Mouse (Mus musculus) limb, embryonic 13.5 days (tissue): ENCODE data around the gene Abca3. TPM values are rescaled to one million over a fixed set of nuclear protein-coding genes. Genes with fewer than 3 reads are reported as not detected.
A peak's percentile ranks its signal among the peaks of the same experiment; 100 is the strongest.

Experiments
- ATAC-seq: fragments of 200-750 bp; cut with Nextera tagmentation; 2 replicates; pipeline ENCODE4 v1.8.0; 2017; ENCODE audit warnings: low read depth, moderate number of reproducible peaks, moderate TSS enrichment; ENCODE audit not compliant: low FRiP score
- H3K27ac ChIP-seq: fragments of 300-500 bp; sonication (generic); 2 replicates; pipeline ENCODE4 v1.5.1; 2015; ENCODE audit warnings: inconsistent platforms, mild to moderate bottlenecking, moderate library complexity
- H3K27me3 ChIP-seq: fragments of 300-500 bp; sonication (generic); 2 replicates; pipeline ENCODE4 v1.6.1; 2015; ENCODE audit warnings: mild to moderate bottlenecking, inconsistent platforms
- H3K36me3 ChIP-seq: fragments of 300-500 bp; sonication (generic); 2 replicates; pipeline ENCODE4 v1.6.1; 2015; ENCODE audit warnings: inconsistent platforms, mild to moderate bottlenecking, moderate library complexity
- H3K4me1 ChIP-seq: fragments of 300-500 bp; sonication (generic); 2 replicates; pipeline ENCODE4 v1.6.1; 2015; ENCODE audit warnings: inconsistent platforms
- H3K4me2 ChIP-seq: fragments of 300-500 bp; sonication (generic); replicated peaks from 2 replicates; pipeline ENCODE4 v1.6.1; 2015; ENCODE audit warnings: inconsistent platforms, mild to moderate bottlenecking, moderate library complexity
- H3K4me3 ChIP-seq: fragments of 300-500 bp; sonication (generic); 2 replicates; pipeline ENCODE4 v1.5.1; 2015; ENCODE audit warnings: moderate library complexity, mild to moderate bottlenecking, inconsistent platforms
- H3K9ac ChIP-seq: fragments of 300-500 bp; sonication (generic); 2 replicates; pipeline ENCODE4 v1.6.1; 2015; ENCODE audit warnings: mild to moderate bottlenecking, inconsistent platforms
- H3K9me3 ChIP-seq: fragments of 300-500 bp; sonication (generic); 2 replicates; pipeline ENCODE4 v1.6.1; 2016; ENCODE audit warnings: inconsistent platforms
- WGBS: fragments of 180-500 bp; shearing (Covaris S2); methylation state at CpG from one replicate; pipeline ENCODE4 v1.1.7; 2015; 5-methylcytosine and 5-hydroxymethylcytosine counted together
- polyA plus RNA-seq: library from polyadenylated mRNA; unstranded; fragments of >200 nt; fragmentation: Nextera tagmentation; extraction: Ambion mirVana; gene quantifications from 2 replicates; pipeline ENCODE4 v1.2.1, GENCODE M21; 2015

The Abca3 gene
- 5.6 and 6.6 TPM in 2 replicates for polyA plus RNA-seq

- H3K27me3 ChIP-seq: peaks cover 43% of the 10 kb centered on the region
- peak; percentile 96 for ATAC-seq
- H3K36me3 ChIP-seq: no peaks in the 10 kb centered on the region
- no peak within 1 kb of the TSS for H3K27ac ChIP-seq
- peaks cover 15% of the 10 kb centered on the region for H3K4me1 ChIP-seq
- under 1% methylated on average over 55 of the region's 55 CpGs for WGBS
- H3K9me3 ChIP-seq: no peaks in the 10 kb centered on the region
- H3K9ac ChIP-seq: peak within 1 kb of the TSS; percentile 76
- H3K4me2 ChIP-seq: peak within 1 kb of the TSS; percentile 93
- H3K4me3 ChIP-seq: peak within 1 kb of the TSS; percentile 59
Measured at GRCm38 (mm10) chr17:24351760-24352357, at the start of gene Abca3. Gene Abca3 (plus strand): TSS chr17:24351950.

- Histone ChIP-seq H3K9me3 (no peaks in the 10 kb centered on the region), H3K4me3 (no peak overlapping the region), H3K27me3 (no peaks in the 10 kb centered on the region), H3K4me1 (no peaks in the 10 kb centered on the region), H3K9ac (no peak overlapping the region), H3K4me2 (no peak overlapping the region), H3K36me3 (no peaks in the 10 kb centered on the region), H3K27ac (no peak overlapping the region)
- no peak for ATAC-seq
- 45% methylated on average over 4 of the region's 4 CpGs for WGBS
Measured at GRCm38 (mm10) chr17:24307500-24307899, 44.2 kb upstream of the Abca3 start.

- H3K4me1 ChIP-seq: no peaks in the 10 kb centered on the region
- H3K36me3 ChIP-seq: no peaks in the 10 kb centered on the region
- ATAC-seq: no peak
- no peak overlapping the region for H3K4me3 ChIP-seq
- no peak overlapping the region for H3K27ac ChIP-seq
- no peak overlapping the region for H3K9ac ChIP-seq
- H3K4me2 ChIP-seq: no peak overlapping the region
- WGBS: 85% methylated on average over 3 of the region's 3 CpGs
- H3K27me3 ChIP-seq: no peaks in the 10 kb centered on the region
- H3K9me3 ChIP-seq: peaks cover 7% of the 10 kb centered on the region; the same call in 1 of the 2 replicates
Measured at GRCm38 (mm10) chr17:24320826-24321225, 30.9 kb upstream of the Abca3 start.

GRCm38 (mm10) chr17:24325051-24325450, 26.7 kb upstream of the Abca3 start:
- Histone ChIP-seq H3K27ac (no peak overlapping the region), H3K36me3 (no peaks in the 10 kb centered on the region), H3K9me3 (peaks cover 7% of the 10 kb centered on the region; the same call in 1 of the 2 replicates), H3K4me3 (no peak overlapping the region), H3K4me1 (no peaks in the 10 kb centered on the region), H3K4me2 (no peak overlapping the region), H3K9ac (no peak overlapping the region), H3K27me3 (0 out of 2 replicates have a peak, but pooled peaks cover 3% of the 10 kb centered on the region)
- 80% methylated on average over 10 of the region's 10 CpGs for WGBS
- ATAC-seq: no peak

- H3K4me1 ChIP-seq: no peaks in the 10 kb centered on the region
- no peak for ATAC-seq
- H3K36me3 ChIP-seq: no peaks in the 10 kb centered on the region
- no peak overlapping the region for H3K4me2 ChIP-seq
- 0 out of 2 replicates have a peak, but pooled peaks cover 3% of the 10 kb centered on the region for H3K27me3 ChIP-seq
- H3K4me3 ChIP-seq: no peak overlapping the region
- H3K27ac ChIP-seq: no peak overlapping the region
- no peaks in the 10 kb centered on the region for H3K9me3 ChIP-seq
- H3K9ac ChIP-seq: no peak overlapping the region
- 79% methylated on average over 7 of the region's 7 CpGs for WGBS
Measured at GRCm38 (mm10) chr17:24327656-24328055, 24.1 kb upstream of the Abca3 start.

GRCm38 (mm10) chr17:24344672-24345071, 7.1 kb upstream of the Abca3 start:
- H3K27me3 ChIP-seq: peaks cover 6% of the 10 kb centered on the region
- WGBS: 84% methylated on average over 8 of the region's 8 CpGs
- H3K27ac ChIP-seq: no peak overlapping the region
- H3K36me3 ChIP-seq: no peaks in the 10 kb centered on the region
- H3K9me3 ChIP-seq: no peaks in the 10 kb centered on the region
- H3K4me2 ChIP-seq: no peak overlapping the region
- no peak overlapping the region for H3K4me3 ChIP-seq
- ATAC-seq: no peak
- no peaks in the 10 kb centered on the region for H3K4me1 ChIP-seq
- H3K9ac ChIP-seq: no peak overlapping the region

- ATAC-seq: no peak
- Histone ChIP-seq H3K4me2 (no peak overlapping the region), H3K9me3 (no peaks in the 10 kb centered on the region), H3K9ac (no peak overlapping the region), H3K27me3 (peaks cover 23% of the 10 kb centered on the region), H3K4me3 (no peak overlapping the region), H3K27ac (no peak overlapping the region), H3K4me1 (peaks cover 9% of the 10 kb centered on the region), H3K36me3 (no peaks in the 10 kb centered on the region)
- WGBS: 50% methylated on average over 7 of the region's 7 CpGs
Measured at GRCm38 (mm10) chr17:24346831-24347230, 4.9 kb upstream of the Abca3 start.

GRCm38 (mm10) chr17:24349176-24349575, 2.6 kb upstream of the Abca3 start:
- H3K9ac ChIP-seq: no peak overlapping the region
- no peak overlapping the region for H3K4me3 ChIP-seq
- H3K27me3 ChIP-seq: peaks cover 43% of the 10 kb centered on the region
- H3K36me3 ChIP-seq: no peaks in the 10 kb centered on the region
- H3K9me3 ChIP-seq: no peaks in the 10 kb centered on the region
- peaks cover 15% of the 10 kb centered on the region for H3K4me1 ChIP-seq
- no peak overlapping the region for H3K27ac ChIP-seq
- WGBS: 68% methylated on average over 2 of the region's 2 CpGs
- no peak for ATAC-seq
- H3K4me2 ChIP-seq: no peak overlapping the region

GRCm38 (mm10) chr17:24350926-24351759, 607 bp upstream of the Abca3 start, which contains the start of gene Abca17:
Gene Abca17 (minus strand): TSS chr17:24351068.
- Histone ChIP-seq H3K9me3 (no peaks in the 10 kb centered on the region), H3K9ac (peak within 1 kb of the TSS; percentile 76), H3K4me2 (peak within 1 kb of the TSS; percentile 93), H3K27ac (no peak within 1 kb of the TSS), H3K36me3 (no peaks in the 10 kb centered on the region), H3K4me1 (peaks cover 15% of the 10 kb centered on the region), H3K4me3 (peak within 1 kb of the TSS; percentile 59), H3K27me3 (peaks cover 43% of the 10 kb centered on the region)
- peak; percentile 16; the same call in 1 of the 2 replicates for ATAC-seq
- 4% methylated on average over 42 of the region's 42 CpGs for WGBS

GRCm38 (mm10) chr17:24352370-24353194, 832 bp downstream of the Abca3 start:
- Histone ChIP-seq H3K9ac (peak overlapping the region; percentile 76), H3K27ac (no peak overlapping the region), H3K4me1 (peaks cover 15% of the 10 kb centered on the region), H3K27me3 (peaks cover 43% of the 10 kb centered on the region), H3K4me2 (peak overlapping the region; percentile 93), H3K36me3 (no peaks in the 10 kb centered on the region), H3K4me3 (peak overlapping the region; percentile 59), H3K9me3 (no peaks in the 10 kb centered on the region)
- ATAC-seq: peak; percentile 48
- WGBS: 5% methylated on average over 36 of the region's 36 CpGs

- WGBS: 81% methylated on average over 3 of the region's 3 CpGs
- no peak overlapping the region for H3K27ac ChIP-seq
- H3K9me3 ChIP-seq: no peaks in the 10 kb centered on the region
- H3K9ac ChIP-seq: no peak overlapping the region
- H3K4me3 ChIP-seq: no peak overlapping the region
- no peaks in the 10 kb centered on the region for H3K36me3 ChIP-seq
- peaks cover 42% of the 10 kb centered on the region for H3K27me3 ChIP-seq
- peaks cover 15% of the 10 kb centered on the region for H3K4me1 ChIP-seq
- no peak overlapping the region for H3K4me2 ChIP-seq
- ATAC-seq: no peak
Measured at GRCm38 (mm10) chr17:24353960-24354359, 2.2 kb downstream of the Abca3 start.

GRCm38 (mm10) chr17:24355284-24355683, 3.5 kb downstream of the Abca3 start:
- no peaks in the 10 kb centered on the region for H3K9me3 ChIP-seq
- no peak overlapping the region for H3K27ac ChIP-seq
- H3K4me2 ChIP-seq: no peak overlapping the region
- H3K9ac ChIP-seq: no peak overlapping the region
- WGBS: 85% methylated on average over 8 of the region's 8 CpGs
- no peak for ATAC-seq
- H3K4me1 ChIP-seq: peaks cover 15% of the 10 kb centered on the region
- H3K4me3 ChIP-seq: no peak overlapping the region
- H3K36me3 ChIP-seq: no peaks in the 10 kb centered on the region
- peaks cover 31% of the 10 kb centered on the region for H3K27me3 ChIP-seq
